Mouse (Mus musculus) urinary bladder, postnatal 25 days (tissue): ENCODE measurements around the gene Defb35.
"Not testable (repeated sequence)": the region's sequence is repeated elsewhere in the genome, so short reads cannot be mapped to it uniquely, and the experiment has no call there.

Experiments used
- DNase-seq: peaks from one replicate; pipeline ENCODE4 v3.0.0; 2022; ENCODE audit warnings: low spot score

Gene Defb35

GRCm38 (mm10) chr8:21938052-21938451 lies at the start of gene Defb35:
TSS of gene Defb35 (plus strand) at chr8:21938352.
- not testable (repeated sequence) for DNase-seq

- not testable (repeated sequence) for DNase-seq
These were observed 31.9 kb upstream of the Defb35 start, which contains the start of gene Defb11 for GRCm38 (mm10) chr8:21906290-21906689. TSS of gene Defb11 (minus strand) at chr8:21906412.

GRCm38 (mm10) chr8:21911931-21912330 lies 26.2 kb upstream of the Defb35 start:
- no peak for DNase-seq

DNA sequence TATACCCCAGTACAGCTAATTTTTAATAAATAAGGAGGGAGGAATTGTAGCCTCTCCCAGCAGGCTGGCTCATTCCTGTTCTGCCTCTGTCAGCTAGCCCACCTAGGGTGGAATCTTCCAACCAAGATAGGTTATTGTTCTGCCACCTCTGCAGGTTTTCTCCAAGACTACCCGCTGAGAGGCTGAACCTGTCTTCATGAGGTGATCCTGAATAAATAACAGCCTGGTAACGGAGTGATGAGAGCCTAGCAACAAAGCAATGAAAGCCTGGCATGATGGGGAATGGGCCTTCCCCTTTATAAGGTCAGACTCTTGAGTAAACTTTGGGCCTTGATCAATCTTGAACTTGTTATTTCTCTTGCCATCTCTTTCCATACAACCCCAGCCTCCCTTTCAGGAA lies 25.6 kb upstream of the Defb35 start:
- DNase-seq: no peak

DNA sequence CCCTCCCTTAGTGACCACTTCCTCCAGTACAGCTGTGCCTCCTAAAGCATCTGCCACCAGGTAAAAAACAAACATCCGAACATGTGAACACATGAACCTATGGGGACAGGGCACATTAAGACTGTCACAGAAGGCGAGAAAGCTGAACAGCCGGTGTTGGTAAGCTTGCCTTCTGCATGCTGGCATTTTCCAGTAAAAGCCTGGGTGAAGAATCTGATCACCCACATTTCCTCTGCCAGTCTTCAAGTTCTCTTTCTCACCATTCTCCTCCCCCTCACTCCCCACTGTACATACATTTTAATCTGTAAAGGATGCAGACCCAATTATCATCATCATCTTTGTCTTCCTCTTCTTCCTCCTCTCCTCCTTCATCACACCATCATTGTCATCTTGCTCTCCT lies 22.5 kb upstream of the Defb35 start:
- no peak for DNase-seq

DNA sequence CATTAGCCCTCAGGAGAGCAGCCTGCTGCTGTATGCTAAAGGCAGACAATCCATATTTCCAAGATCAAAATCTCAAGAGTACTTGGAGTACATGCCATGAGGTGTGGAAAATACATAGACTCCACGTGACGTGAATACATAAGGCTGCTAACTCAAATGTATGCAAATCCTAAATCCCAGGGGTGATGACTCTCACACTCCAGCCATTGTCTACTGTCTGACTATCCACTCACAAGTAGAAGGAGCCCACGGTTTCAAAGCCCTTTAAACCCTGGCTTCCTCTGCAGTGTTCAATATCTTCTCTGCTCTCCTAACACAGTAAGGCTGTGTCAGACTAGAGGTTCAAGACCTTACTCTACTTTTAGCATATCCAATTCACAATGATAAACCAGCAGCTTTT lies 7.4 kb upstream of the Defb35 start:
- DNase-seq: not testable (repeated sequence)

GRCm38 (mm10) chr8:21932610-21933009 lies 5.5 kb upstream of the Defb35 start, which contains the start of gene Defb15:
TSS of gene Defb15 (minus strand) at chr8:21932710.
- DNase-seq: no peak

DNA sequence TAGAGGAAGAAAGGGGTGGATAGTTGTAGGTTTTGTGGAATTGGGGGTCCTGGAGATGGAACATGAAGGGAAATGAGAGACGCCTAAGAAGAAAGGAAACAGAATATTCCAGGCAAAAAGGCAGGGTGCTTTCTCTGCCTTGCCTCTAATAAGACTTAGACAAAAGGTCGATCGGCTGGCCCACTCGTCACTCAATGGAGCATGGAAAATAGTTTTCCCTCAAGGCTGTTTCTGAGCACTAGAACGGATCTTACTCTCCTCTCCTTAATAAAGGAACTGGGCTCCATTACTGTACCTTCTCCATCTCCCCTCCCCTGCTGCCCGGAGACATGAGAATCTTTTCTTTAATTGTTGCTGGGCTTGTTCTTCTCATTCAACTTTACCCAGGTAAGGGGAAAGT lies 8.3 kb downstream of the Defb35 start, which contains the start of gene Defb13:
Gene Defb13, plus strand, starts transcription at position 301 of the 400 bp plus-strand sequence.
- DNase-seq: no peak

GRCm38 (mm10) chr8:21947311-21948017 lies 9.3 kb downstream of the Defb35 start:
- DNase-seq: no peak

- DNase-seq: peak; percentile 22
These were observed 17.2 kb downstream of the Defb35 start for GRCm38 (mm10) chr8:21955321-21955720.

GRCm38 (mm10) chr8:21956336-21956735 lies 18.2 kb downstream of the Defb35 start:
- DNase-seq: no peak

DNA sequence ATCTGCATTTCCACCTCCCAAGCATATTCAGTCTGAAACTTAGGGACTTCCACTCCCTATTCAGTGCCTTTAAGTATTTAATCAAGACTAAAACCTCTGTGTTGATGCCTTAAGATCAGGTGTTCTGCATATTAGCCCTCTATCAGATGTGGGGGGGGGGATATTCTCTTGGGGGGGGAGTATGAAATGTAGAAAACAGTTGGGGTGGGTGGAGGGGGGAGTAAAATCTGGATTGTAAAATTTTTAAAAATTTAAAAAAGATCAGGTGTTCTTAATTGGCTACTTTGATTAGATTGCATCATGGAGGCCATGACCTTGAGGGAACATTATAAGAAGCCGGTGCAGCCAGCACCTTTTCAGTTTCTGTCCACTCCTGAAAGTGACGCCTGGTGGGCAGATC lies 20.3 kb downstream of the Defb35 start, which contains the start of gene Fam90a1a:
Gene Fam90a1a, plus strand, starts transcription at position 301 of the 400 bp plus-strand sequence.
- DNase-seq: no peak

DNA sequence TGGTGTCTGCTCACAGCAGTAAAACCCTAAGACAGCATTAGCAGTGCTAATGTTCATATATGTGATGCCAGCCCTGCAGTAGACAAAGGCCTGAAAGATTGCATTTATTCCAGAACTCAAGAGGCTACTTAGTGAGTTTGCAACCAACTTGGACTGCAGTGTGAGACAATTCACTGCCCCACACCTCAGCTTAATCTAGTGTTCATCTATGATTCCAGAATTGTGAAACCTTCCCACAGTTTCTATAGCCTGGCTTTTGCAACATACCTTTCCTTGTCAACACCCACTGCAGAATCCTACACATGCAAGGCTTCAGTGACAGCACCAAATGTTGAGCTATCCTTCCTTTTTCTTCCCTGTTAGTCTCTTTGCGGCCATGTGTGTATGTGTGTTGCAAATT lies 28.5 kb downstream of the Defb35 start:
- no peak for DNase-seq

GRCm38 (mm10) chr8:21969475-21969874 lies 31.3 kb downstream of the Defb35 start, which contains the start of gene Ccdc70:
TSS of gene Ccdc70 (plus strand) at chr8:21969775.
- no peak for DNase-seq

DNA sequence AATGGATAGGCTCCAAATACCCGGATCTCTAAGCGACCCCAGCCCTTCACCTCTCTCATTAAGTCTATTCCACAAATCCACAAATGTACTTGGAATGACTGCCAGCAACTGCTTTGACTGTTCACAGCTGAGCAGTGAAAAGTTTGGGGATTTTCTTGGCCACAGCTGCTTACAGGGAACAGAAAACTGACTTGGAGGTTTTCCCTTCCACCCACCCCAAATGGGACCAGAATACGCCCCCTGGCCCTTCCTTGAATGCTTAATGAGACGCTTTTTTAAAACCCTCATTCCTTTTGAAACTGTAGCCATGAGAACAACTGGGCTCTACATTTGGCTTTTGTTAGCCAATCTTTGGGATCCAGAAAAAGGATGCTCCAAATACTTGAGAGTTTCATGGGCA lies 40.0 kb downstream of the Defb35 start:
- no peak for DNase-seq

- DNase-seq: no peak
These were observed 43.6 kb downstream of the Defb35 start for GRCm38 (mm10) chr8:21981664-21982337.
